Mouse (Mus musculus) E14TG2a.4 (cell line): ENCODE measurements at regions not wholly inside any gene's neighbourhood (a gene's known extent, or its start where the extent isn't known, plus 50 kb on each side); places are given as distances from the start of the nearest gene placed in this dataset.
A peak's percentile ranks its signal among the peaks of the same experiment; 100 is the strongest.

ENCODE experiments used
- H3K27me3 ChIP-seq: 2 replicates; pipeline ENCODE4 v1.6.1; 2014; ENCODE audit warnings: low read length, control low read depth; ENCODE audit not compliant: insufficient read depth
- H3K36me3 ChIP-seq: 2 replicates; pipeline ENCODE4 v1.6.1; 2014; ENCODE audit warnings: low read length, control low read depth; ENCODE audit not compliant: insufficient read depth
- H3K4me1 ChIP-seq: replicated peaks from 2 replicates; pipeline ENCODE4 v1.6.1; 2014; ENCODE audit warnings: low read depth, low read length, control low read depth
- H3K4me3 ChIP-seq: replicated peaks from 2 replicates; pipeline ENCODE4 v1.5.1; 2014; ENCODE audit warnings: mild to moderate bottlenecking, low read length
- H3K9me3 ChIP-seq: 2 replicates; pipeline ENCODE4 v1.6.1; 2014; ENCODE audit warnings: low read length, control low read depth
- CTCF ChIP-seq: conservative IDR thresholded peaks from 2 replicates; pipeline ENCODE4 v1.5.1; 2014; ENCODE audit warnings: low read length
- NANOG ChIP-seq: IDR thresholded peaks from 2 replicates; pipeline ENCODE4 v1.6.1; 2014; ENCODE audit warnings: borderline replicate concordance, low read length, mixed read lengths
- POU5F1 ChIP-seq: IDR thresholded peaks from 2 replicates; pipeline ENCODE4 v1.6.1; 2014; ENCODE audit warnings: low read length, borderline replicate concordance

DNA sequence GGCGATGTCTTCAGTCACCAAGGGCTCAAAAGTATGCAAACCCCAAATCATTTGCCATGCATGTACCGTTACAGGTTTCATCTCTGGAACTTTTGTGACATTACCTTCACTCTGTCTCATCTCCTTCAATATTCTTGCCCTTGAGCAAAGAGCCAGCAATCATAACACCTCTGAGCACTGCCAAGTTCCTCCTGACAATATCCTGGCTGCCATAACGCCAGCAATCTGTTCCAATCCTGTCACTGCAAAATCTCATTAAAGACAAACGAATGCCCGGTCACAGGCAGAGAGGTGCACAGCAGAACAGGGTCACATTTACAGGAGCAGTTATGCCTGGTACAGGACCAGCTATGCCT is 515.0 kb upstream of the Nr3c2 start:
- Histone ChIP-seq H3K36me3 (no peaks in the 10 kb centered on the region), H3K27me3 (no peaks in the 10 kb centered on the region), H3K4me1 (no peaks in the 10 kb centered on the region), H3K4me3 (no peak overlapping the region), H3K9me3 (no peaks in the 10 kb centered on the region)
- TF ChIP-seq NANOG (no peak), POU5F1 (no peak)

DNA sequence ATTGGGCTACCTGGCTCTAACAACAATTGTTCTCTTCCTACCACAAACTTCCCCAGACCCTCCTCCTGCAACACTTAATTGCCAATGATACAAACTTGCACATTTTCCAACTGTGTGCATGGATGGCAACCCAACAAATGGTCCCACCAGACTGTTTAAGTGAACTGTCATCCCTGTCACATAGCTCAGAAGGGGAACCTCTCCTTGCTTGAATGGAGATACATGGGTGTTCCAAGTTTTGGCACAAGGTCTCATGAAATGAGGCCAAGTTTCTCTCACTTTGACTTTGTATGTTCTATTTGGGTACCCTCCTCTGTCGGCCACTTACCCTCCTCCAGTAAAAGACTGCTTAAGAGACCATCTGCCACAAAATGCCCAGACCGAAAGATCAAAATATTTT is 507.2 kb upstream of the Nr3c2 start:
- Histone ChIP-seq H3K27me3 (no peaks in the 10 kb centered on the region), H3K4me1 (no peaks in the 10 kb centered on the region), H3K4me3 (no peak overlapping the region), H3K9me3 (no peaks in the 10 kb centered on the region), H3K36me3 (no peaks in the 10 kb centered on the region)
- TF ChIP-seq POU5F1, result no peak
- no peak for TF ChIP-seq CTCF
- TF ChIP-seq NANOG, result no peak

DNA sequence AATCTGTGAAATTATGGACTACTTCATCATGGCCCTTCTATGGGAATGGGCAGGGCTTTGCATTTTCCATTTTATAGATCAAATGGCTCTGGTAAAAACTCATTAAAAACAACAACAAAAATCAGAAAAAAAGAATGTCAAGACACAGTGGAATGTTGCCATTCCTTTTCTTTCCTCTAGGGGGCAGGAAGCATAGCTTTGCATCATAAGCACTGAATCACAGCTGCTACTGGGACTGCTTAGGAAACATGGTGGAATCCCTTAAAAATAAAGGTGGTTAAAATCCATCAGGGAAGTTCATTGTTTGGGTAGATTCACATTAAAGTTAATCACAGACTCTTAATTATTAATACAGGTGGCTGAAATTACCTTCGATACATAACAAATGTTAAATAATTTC is 476.8 kb upstream of the Nr3c2 start:
- Histone ChIP-seq H3K4me3 (no peak overlapping the region), H3K27me3 (no peaks in the 10 kb centered on the region), H3K4me1 (no peaks in the 10 kb centered on the region), H3K36me3 (no peaks in the 10 kb centered on the region), H3K9me3 (no peaks in the 10 kb centered on the region)
- TF ChIP-seq POU5F1, result no peak
- TF ChIP-seq CTCF, result peak; percentile 85

DNA sequence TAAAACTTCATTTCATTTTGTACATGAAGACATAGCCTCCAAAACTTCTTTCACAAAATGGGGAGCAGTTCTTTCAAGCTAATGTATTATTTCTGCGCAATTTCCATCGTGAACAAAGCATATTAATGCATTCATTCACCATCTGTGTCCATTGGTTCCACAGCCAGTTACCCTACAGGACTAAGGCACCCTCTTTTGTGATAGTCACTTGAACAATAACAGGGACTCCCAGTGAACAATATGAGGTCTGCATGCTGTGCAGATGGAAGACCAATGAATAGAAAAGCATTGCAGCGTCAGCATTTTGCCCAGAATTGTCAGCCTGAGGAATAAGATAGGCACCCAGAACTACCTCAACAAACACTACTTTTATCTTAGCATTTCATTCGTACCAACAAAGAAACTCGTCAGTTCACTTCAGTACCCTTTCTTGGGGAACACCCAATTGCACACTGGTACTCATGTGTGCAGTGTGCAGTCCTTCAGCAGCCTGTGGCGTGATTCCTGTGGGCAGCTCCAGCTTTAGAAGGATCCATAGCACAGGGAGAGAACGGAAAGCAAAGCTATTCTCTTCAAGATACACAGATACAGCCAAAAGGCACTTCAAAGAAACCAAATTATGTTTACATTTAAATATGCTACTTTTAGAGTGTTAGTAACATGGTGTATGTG is 476.2 kb upstream of the Nr3c2 start:
- H3K9me3 ChIP-seq, result no peaks in the 10 kb centered on the region
- H3K4me3 ChIP-seq, result no peak overlapping the region
- H3K27me3 ChIP-seq, result no peaks in the 10 kb centered on the region
- no peaks in the 10 kb centered on the region for H3K36me3 ChIP-seq
- TF ChIP-seq NANOG, result no peak
- no peak for TF ChIP-seq POU5F1
- no peaks in the 10 kb centered on the region for H3K4me1 ChIP-seq

DNA sequence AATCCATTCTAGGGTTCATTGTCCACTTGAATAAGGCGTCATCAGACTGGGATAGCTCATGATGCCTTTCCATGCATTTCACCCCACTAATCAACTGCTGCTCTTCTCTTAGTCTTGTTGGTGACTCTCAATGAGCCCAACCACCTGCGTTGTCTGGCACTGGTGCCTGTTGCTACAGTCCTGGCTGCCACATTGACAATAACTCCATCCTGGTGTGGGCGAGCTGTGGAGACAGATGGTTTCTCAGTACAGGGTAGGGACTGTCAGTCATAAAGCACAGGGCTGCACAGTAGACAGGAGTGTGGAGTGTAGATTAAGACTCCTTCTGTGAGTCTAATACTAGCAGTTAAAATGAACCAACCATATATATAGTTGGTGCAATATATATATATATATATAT is 469.4 kb upstream of the Nr3c2 start:
- Histone ChIP-seq H3K4me3 (no peak overlapping the region), H3K36me3 (no peaks in the 10 kb centered on the region), H3K9me3 (no peaks in the 10 kb centered on the region), H3K27me3 (no peaks in the 10 kb centered on the region), H3K4me1 (no peaks in the 10 kb centered on the region)
- no peak for TF ChIP-seq CTCF
- TF ChIP-seq POU5F1, result no peak
- no peak for TF ChIP-seq NANOG

DNA sequence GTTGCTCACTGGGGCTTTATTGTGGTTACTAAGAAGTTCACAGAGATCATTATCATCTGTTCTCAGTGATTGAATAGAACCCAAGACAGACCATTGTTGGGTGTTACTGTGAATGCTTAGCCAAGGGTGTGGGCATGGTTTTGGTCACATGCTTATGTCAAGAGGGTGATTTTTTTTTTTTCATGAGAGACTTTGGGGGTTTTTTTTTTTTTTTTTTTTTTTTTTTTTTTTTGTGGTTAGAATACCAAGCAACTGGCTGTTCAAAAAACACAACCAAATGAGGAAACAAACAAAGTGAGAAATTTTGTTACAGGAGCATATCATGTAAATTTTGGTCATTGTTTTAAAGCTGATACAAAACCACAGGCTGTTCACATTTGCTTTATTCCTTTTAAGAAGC is 466.4 kb upstream of the Nr3c2 start:
- H3K36me3 ChIP-seq, result no peaks in the 10 kb centered on the region
- H3K27me3 ChIP-seq, result no peaks in the 10 kb centered on the region
- no peaks in the 10 kb centered on the region for H3K9me3 ChIP-seq
- no peaks in the 10 kb centered on the region for H3K4me1 ChIP-seq
- no peak overlapping the region for H3K4me3 ChIP-seq
- TF ChIP-seq NANOG (no peak), CTCF (no peak), POU5F1 (no peak)

DNA sequence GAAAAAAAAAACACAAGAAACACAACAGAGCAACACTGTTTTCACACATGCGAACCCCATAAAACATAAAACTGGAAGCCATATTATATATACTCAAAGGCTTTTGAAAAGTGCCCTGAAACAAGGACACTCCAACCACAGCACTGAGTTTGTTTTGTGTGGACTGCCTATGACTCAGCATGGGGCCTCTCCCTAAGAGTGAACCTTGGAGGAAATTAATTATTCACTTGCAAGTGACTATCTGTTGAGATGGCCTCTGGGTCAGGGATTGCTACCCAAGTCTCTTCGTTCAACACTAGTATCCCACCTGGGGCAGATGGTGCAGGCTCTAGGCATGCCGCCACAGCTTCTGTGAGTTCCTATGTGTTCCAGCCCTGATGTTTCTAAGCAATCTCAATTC is 461.3 kb upstream of the Nr3c2 start:
- H3K36me3 ChIP-seq, result no peaks in the 10 kb centered on the region
- no peaks in the 10 kb centered on the region for H3K4me1 ChIP-seq
- no peak overlapping the region for H3K4me3 ChIP-seq
- no peaks in the 10 kb centered on the region for H3K27me3 ChIP-seq
- TF ChIP-seq POU5F1, result no peak
- no peaks in the 10 kb centered on the region for H3K9me3 ChIP-seq

DNA sequence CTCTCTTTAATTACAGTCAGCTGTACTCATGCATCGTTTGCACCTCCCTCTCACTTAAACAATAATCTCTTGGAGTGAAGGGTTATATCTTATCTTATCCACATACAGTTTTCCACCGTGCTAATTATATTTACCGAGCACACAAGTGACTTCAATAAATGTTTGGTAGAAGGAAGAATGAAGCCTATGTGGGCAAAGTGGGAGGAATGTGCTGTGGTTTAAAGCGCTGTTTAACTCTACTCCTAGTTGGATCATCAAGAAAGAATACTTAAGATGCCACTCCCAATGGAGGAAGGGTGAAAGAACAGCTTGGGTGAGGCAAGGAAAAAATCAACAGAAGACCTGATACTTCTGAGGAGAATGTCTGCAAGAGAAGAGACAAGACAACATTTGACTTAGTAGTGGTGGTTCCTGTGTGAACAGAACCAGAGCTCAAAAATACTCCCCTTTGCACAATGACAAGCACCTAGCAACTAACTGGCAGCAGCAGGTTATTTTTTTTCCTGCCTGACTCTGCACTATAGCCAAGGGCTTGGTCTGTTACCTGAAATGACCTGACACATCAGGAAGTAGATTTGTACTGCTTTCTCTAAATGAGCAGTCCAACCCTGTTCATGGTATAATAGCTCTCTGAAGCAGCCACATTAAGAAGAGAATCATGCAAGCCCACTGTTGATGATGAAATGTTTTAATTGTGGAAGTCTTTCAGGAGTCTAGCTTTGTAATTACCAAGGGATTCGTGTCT is 424.6 kb upstream of the Nr3c2 start:
- no peak for TF ChIP-seq NANOG
- no peak for TF ChIP-seq POU5F1
- no peak for TF ChIP-seq CTCF
- H3K9me3 ChIP-seq, result 0 out of 2 replicates have a peak, but pooled peaks cover 2% of the 10 kb centered on the region

DNA sequence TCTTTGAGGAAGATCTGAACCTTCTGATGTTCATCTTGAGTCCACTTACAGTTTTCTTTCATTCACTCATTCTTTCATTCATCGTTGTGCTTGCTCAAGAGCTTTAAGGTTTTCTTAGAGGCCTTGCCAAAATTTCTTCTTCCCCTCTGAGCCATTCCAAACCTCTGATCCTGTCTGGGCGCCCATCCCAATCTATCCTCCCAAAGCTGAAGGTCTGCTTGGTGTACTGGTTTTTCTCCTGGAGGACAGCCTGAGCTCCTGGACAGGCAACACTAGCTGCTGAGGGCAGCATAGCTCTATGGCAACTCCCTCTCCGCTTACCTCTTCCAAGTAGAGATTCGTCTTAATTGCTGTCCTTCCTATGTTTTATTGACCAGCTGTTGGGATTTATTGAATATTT is 420.3 kb upstream of the Nr3c2 start:
- TF ChIP-seq POU5F1 (no peak), CTCF (no peak), NANOG (no peak)
- Histone ChIP-seq H3K36me3 (no peaks in the 10 kb centered on the region), H3K4me1 (no peaks in the 10 kb centered on the region), H3K4me3 (no peak overlapping the region), H3K9me3 (no peaks in the 10 kb centered on the region), H3K27me3 (no peaks in the 10 kb centered on the region)

More for the DNA sequence above, 424.6 kb upstream of the Nr3c2 start:
- no peaks in the 10 kb centered on the region for H3K4me1 ChIP-seq
- no peak overlapping the region for H3K4me3 ChIP-seq
- no peaks in the 10 kb centered on the region for H3K36me3 ChIP-seq
- no peaks in the 10 kb centered on the region for H3K27me3 ChIP-seq
